Mouse (Mus musculus): ENCODE measurements around the gene Gm17324. TPM values are rescaled to one million over a fixed set of nuclear protein-coding genes. Genes with fewer than 3 reads are reported as not detected.

Gene Gm17324
- polyA plus RNA-seq, 1 experiment, result not detected

DNA sequence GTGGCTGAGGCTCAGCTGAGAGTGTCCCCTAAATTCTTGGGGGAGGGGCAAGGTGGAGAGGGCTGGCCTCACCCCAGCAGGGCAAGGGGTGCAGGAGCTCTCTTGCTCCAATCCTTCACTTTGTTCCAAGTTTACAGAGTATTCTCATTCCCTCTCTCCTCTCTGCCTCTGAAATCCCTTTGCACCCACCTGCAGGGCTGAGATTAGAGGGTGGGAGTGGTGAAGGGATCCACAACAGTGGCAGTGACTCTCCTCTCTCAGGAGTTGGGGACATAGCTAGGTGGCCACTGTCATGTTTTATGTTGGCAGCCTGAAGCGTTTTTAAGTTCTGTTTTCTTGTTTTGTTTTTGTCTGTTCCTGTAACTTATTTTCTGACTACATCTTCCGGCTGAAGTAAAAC is 19.0 kb downstream of the Gm17324 start:
- Histone ChIP-seq H3K4me1 (ENCODE audit: control insufficient read depth, insufficient read depth, low read length) (no peaks in the 10 kb centered on the region), H3K27ac (ENCODE audit: insufficient read depth, low read length) (no peak overlapping the region), H3K4me3 (ENCODE audit: low read depth, low read length) (no peak overlapping the region), H3K9ac (ENCODE audit: low read depth, poor library complexity, severe bottlenecking) (no peak overlapping the region), H3K9me3 (replicated peaks; ENCODE audit: control insufficient read depth, insufficient read depth, low read length, poor library complexity, severe bottlenecking) (no peaks in the 10 kb centered on the region), H3K27me3 (ENCODE audit: control insufficient read depth, insufficient read depth, low read length, poor library complexity, severe bottlenecking) (no peaks in the 10 kb centered on the region), H3K36me3 (ENCODE audit: control insufficient read depth, insufficient read depth, low read length, poor library complexity, severe bottlenecking) (no peaks in the 10 kb centered on the region)
- TF ChIP-seq POLR2A (IDR thresholded peaks at IDR 0.05; ENCODE audit: insufficient read depth, low read length) (no peak), EP300 (IDR thresholded peaks at IDR 0.05; ENCODE audit: insufficient read depth, low read depth, low read length) (no peak)

DNA sequence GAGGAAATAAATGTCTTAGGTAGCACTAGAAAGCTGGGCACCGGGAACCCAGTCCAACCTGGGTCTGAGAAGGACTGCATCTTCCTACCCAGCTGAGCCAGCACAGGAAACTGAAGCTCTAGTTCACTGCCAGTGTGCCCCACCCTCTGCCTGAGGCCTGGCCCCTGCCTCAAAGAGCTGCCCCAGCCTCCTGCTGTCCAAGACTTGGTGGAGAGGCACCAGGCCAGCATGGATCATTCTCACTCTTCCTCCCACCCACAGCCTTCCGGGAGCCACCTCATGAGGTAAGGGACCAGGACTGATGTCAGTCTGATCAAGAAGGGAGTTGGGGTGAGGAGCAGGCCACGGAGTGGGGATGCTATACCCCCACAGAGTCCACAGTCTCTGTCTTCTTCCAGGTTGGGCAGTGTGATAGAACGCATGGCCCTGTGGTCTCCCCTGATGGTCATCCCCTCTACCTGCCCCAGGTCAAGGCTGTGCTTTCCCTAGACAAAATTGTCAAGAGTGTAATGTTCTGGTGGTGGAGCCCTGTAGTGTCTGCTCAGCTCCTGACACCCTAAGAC is 19.6 kb downstream of the Gm17324 start:
- no peak overlapping the region for H3K9ac ChIP-seq (ENCODE audit: low read depth, poor library complexity, severe bottlenecking)
- no peak overlapping the region for H3K4me3 ChIP-seq (ENCODE audit: low read depth, low read length)
- H3K36me3 ChIP-seq (ENCODE audit: control insufficient read depth, insufficient read depth, low read length, poor library complexity, severe bottlenecking), result no peaks in the 10 kb centered on the region
- no peaks in the 10 kb centered on the region for H3K27me3 ChIP-seq (ENCODE audit: control insufficient read depth, insufficient read depth, low read length, poor library complexity, severe bottlenecking)
- H3K27ac ChIP-seq (ENCODE audit: insufficient read depth, low read length), result no peak overlapping the region
- H3K4me1 ChIP-seq (ENCODE audit: control insufficient read depth, insufficient read depth, low read length), result no peaks in the 10 kb centered on the region
- no peak for TF ChIP-seq EP300 (IDR thresholded peaks at IDR 0.05; ENCODE audit: insufficient read depth, low read depth, low read length)
- no peak for TF ChIP-seq POLR2A (IDR thresholded peaks at IDR 0.05; ENCODE audit: insufficient read depth, low read length)
- no peak for TF ChIP-seq CTCF (IDR thresholded peaks at IDR 0.05; ENCODE audit: low read depth, low read length)
- H3K9me3 ChIP-seq (replicated peaks; ENCODE audit: control insufficient read depth, insufficient read depth, low read length, poor library complexity, severe bottlenecking), result no peaks in the 10 kb centered on the region

DNA sequence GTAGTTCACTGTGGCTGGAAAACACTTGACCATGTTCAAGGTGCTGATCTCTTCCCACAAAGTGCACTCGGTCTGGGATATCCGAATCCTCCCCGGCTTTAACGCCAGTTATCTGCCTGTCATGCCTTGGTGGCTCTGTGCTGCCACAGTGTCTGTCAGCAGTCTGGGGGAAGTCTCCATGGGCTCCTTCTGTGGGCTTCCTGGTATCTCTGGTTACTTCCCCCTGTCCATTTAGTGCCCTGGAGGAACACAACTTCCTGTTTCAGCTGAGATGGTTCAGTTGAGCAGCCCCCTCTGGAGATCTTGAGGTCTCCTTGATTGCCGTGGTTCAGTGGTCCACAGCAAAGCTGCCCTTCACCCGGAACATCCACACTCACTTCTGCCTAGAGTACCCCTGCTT is 20.4 kb downstream of the Gm17324 start:
- H3K36me3 ChIP-seq (ENCODE audit: control insufficient read depth, insufficient read depth, low read length, poor library complexity, severe bottlenecking), result no peaks in the 10 kb centered on the region
- TF ChIP-seq EP300 (IDR thresholded peaks at IDR 0.05; ENCODE audit: insufficient read depth, low read depth, low read length), result no peak
- TF ChIP-seq POLR2A (IDR thresholded peaks at IDR 0.05; ENCODE audit: insufficient read depth, low read length), result no peak
- no peak for TF ChIP-seq CTCF (IDR thresholded peaks at IDR 0.05; ENCODE audit: low read depth, low read length)
- H3K9ac ChIP-seq (ENCODE audit: low read depth, poor library complexity, severe bottlenecking), result no peak overlapping the region
- no peaks in the 10 kb centered on the region for H3K9me3 ChIP-seq (replicated peaks; ENCODE audit: control insufficient read depth, insufficient read depth, low read length, poor library complexity, severe bottlenecking)
- no peaks in the 10 kb centered on the region for H3K27me3 ChIP-seq (ENCODE audit: control insufficient read depth, insufficient read depth, low read length, poor library complexity, severe bottlenecking)
- H3K27ac ChIP-seq (ENCODE audit: insufficient read depth, low read length), result no peak overlapping the region
- no peak overlapping the region for H3K4me3 ChIP-seq (ENCODE audit: low read depth, low read length)
- no peaks in the 10 kb centered on the region for H3K4me1 ChIP-seq (ENCODE audit: control insufficient read depth, insufficient read depth, low read length)

DNA sequence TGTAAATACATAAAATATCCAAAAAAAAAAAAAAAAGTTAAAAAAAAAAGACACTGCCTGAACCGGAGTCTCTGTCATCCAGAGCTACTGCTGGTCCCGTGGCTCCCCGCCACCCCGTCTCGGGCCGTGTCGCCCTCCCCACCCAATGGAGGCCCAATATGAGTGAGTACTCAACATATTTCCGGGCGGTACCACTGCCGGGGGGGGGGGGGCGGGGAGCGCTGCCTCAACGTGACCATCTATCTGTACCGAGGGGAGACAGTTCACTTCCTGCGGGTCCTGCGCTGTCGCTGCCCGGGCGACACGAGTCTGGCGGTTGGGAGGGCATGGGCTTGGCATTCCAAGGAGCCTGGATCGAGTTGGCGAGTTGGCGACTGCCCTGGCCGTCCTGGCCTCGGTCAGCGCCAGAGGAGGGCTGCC is 21.2 kb downstream of the Gm17324 start:
- H3K9me3 ChIP-seq (replicated peaks; ENCODE audit: control insufficient read depth, insufficient read depth, low read length, poor library complexity, severe bottlenecking), result no peaks in the 10 kb centered on the region
- no peaks in the 10 kb centered on the region for H3K4me1 ChIP-seq (ENCODE audit: control insufficient read depth, insufficient read depth, low read length)
- peak overlapping the region; percentile 50 for H3K4me3 ChIP-seq (ENCODE audit: low read depth, low read length)
- no peaks in the 10 kb centered on the region for H3K27me3 ChIP-seq (ENCODE audit: control insufficient read depth, insufficient read depth, low read length, poor library complexity, severe bottlenecking)
- no peak for TF ChIP-seq CTCF (IDR thresholded peaks at IDR 0.05; ENCODE audit: low read depth, low read length)
- no peak for TF ChIP-seq EP300 (IDR thresholded peaks at IDR 0.05; ENCODE audit: insufficient read depth, low read depth, low read length)
- no peak for TF ChIP-seq POLR2A (IDR thresholded peaks at IDR 0.05; ENCODE audit: insufficient read depth, low read length)
- peak overlapping the region; percentile 35 for H3K9ac ChIP-seq (ENCODE audit: low read depth, poor library complexity, severe bottlenecking)
- no peak overlapping the region for H3K27ac ChIP-seq (ENCODE audit: insufficient read depth, low read length)
- H3K36me3 ChIP-seq (ENCODE audit: control insufficient read depth, insufficient read depth, low read length, poor library complexity, severe bottlenecking), result no peaks in the 10 kb centered on the region

DNA sequence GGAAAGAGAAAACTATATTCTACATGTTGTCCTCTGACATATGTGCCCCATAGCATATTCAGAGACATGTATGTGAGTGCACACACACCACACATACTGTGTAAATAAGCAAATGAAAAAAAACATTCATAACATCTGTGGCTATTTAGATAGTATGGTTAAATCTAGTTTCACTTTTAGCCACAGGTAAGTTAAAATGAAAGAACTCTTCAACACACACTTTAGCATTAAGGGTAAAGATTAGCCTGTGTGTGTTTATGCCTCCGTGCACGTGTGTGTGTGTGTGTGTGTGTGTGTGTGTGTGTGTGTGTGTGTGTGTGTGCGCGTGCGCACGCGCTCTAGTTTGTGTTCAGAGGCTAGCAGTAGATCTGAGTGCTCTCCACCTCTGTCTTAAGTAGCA is 47.0 kb downstream of the Gm17324 start:
- no peaks in the 10 kb centered on the region; the same call in 1 of the 2 replicates for H3K27me3 ChIP-seq (ENCODE audit: control insufficient read depth, insufficient read depth, low read length, poor library complexity, severe bottlenecking)
- no peak overlapping the region for H3K4me3 ChIP-seq (ENCODE audit: low read depth, low read length)
- H3K4me1 ChIP-seq (ENCODE audit: control insufficient read depth, insufficient read depth, low read length), result no peaks in the 10 kb centered on the region
- TF ChIP-seq POLR2A (IDR thresholded peaks at IDR 0.05; ENCODE audit: insufficient read depth, low read length) (no peak), EP300 (IDR thresholded peaks at IDR 0.05; ENCODE audit: insufficient read depth, low read depth, low read length) (no peak), CTCF (IDR thresholded peaks at IDR 0.05; ENCODE audit: low read depth, low read length) (no peak)
- H3K36me3 ChIP-seq (ENCODE audit: control insufficient read depth, insufficient read depth, low read length, poor library complexity, severe bottlenecking), result peaks cover 6% of the 10 kb centered on the region
- H3K9me3 ChIP-seq (replicated peaks; ENCODE audit: control insufficient read depth, insufficient read depth, low read length, poor library complexity, severe bottlenecking), result no peaks in the 10 kb centered on the region
- no peak overlapping the region for H3K27ac ChIP-seq (ENCODE audit: insufficient read depth, low read length)
- H3K9ac ChIP-seq (ENCODE audit: low read depth, poor library complexity, severe bottlenecking), result no peak overlapping the region

DNA sequence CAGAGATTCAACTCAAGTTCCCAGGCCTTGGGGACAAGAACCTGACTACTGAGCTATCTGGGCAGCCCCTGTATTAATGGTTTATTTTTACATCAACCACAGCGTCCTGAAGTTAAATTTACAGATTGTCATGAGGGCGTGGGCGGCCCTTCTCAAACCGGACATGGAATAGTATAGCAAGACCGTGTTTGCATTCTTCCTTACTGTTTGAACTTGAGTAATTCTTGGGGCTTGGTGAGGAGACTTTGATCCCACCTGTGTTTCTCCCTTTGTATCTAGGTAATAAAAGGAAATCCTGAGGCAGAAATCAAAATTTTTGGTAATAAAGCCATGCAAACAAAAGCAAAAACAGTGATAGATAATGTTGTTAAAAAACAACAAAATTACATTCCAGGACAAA is 48.0 kb downstream of the Gm17324 start:
- no peak for TF ChIP-seq CTCF (IDR thresholded peaks at IDR 0.05; ENCODE audit: low read depth, low read length)
- no peak for TF ChIP-seq EP300 (IDR thresholded peaks at IDR 0.05; ENCODE audit: insufficient read depth, low read depth, low read length)
- H3K27ac ChIP-seq (ENCODE audit: insufficient read depth, low read length), result no peak overlapping the region
- H3K36me3 ChIP-seq (ENCODE audit: control insufficient read depth, insufficient read depth, low read length, poor library complexity, severe bottlenecking), result peaks cover 6% of the 10 kb centered on the region
- H3K4me1 ChIP-seq (ENCODE audit: control insufficient read depth, insufficient read depth, low read length), result no peaks in the 10 kb centered on the region
- no peaks in the 10 kb centered on the region; the same call in 1 of the 2 replicates for H3K27me3 ChIP-seq (ENCODE audit: control insufficient read depth, insufficient read depth, low read length, poor library complexity, severe bottlenecking)
- H3K4me3 ChIP-seq (ENCODE audit: low read depth, low read length), result no peak overlapping the region
- no peak overlapping the region for H3K9ac ChIP-seq (ENCODE audit: low read depth, poor library complexity, severe bottlenecking)
- no peaks in the 10 kb centered on the region for H3K9me3 ChIP-seq (replicated peaks; ENCODE audit: control insufficient read depth, insufficient read depth, low read length, poor library complexity, severe bottlenecking)

Other genes with a start within 250 kb of the Gm17324 start
- gene Gsta1, start 218.1 kb downstream of the Gm17324 start, polyA plus RNA-seq (2011; ENCODE audit: insufficient read depth, insufficient read length, low read depth, missing spikeins), result not detected in 2 replicates
- gene Gm3776, start 191.7 kb downstream of the Gm17324 start, polyA plus RNA-seq (2011; ENCODE audit: insufficient read depth, insufficient read length, low read depth, missing spikeins), result not detected in 2 replicates
- not detected in 2 replicates for gene Gm10639, start 158.9 kb downstream of the Gm17324 start, polyA plus RNA-seq (2011; ENCODE audit: insufficient read depth, insufficient read length, low read depth, missing spikeins)
- not detected in 2 replicates for gene Omt2a, start 134.0 kb downstream of the Gm17324 start, polyA plus RNA-seq (2011; ENCODE audit: insufficient read depth, insufficient read length, low read depth, missing spikeins)
- not detected in 2 replicates for gene Omt2b, start 121.2 kb downstream of the Gm17324 start, polyA plus RNA-seq (2011; ENCODE audit: insufficient read depth, insufficient read length, low read depth, missing spikeins)
- not detected in 2 replicates for gene Gsta2, start 93.0 kb downstream of the Gm17324 start, polyA plus RNA-seq (2011; ENCODE audit: insufficient read depth, insufficient read length, low read depth, missing spikeins)
- gene Dppa5a, start 80.6 kb downstream of the Gm17324 start, polyA plus RNA-seq (2011; ENCODE audit: insufficient read depth, insufficient read length, low read depth, missing spikeins), result 5,317 and 5,424 TPM in 2 replicates
- gene Ooep, start 70.1 kb downstream of the Gm17324 start, polyA plus RNA-seq (2011; ENCODE audit: insufficient read depth, insufficient read length, low read depth, missing spikeins), result 75.0 and 86.4 TPM in 2 replicates
- 2.8 and 4.9 TPM in 2 replicates for gene Ddx43, start 53.0 kb downstream of the Gm17324 start, polyA plus RNA-seq (2011; ENCODE audit: insufficient read depth, insufficient read length, low read depth, missing spikeins)
- 1.1 and 1.2 TPM in 2 replicates for gene Cgas, start 5.5 kb downstream of the Gm17324 start, polyA plus RNA-seq (2011; ENCODE audit: insufficient read depth, insufficient read length, low read depth, missing spikeins)
- 23.1 and 26.2 TPM in 2 replicates for gene Mto1, start 578 bp downstream of the Gm17324 start, polyA plus RNA-seq (2011; ENCODE audit: insufficient read depth, insufficient read length, low read depth, missing spikeins)
- 19,892 and 21,149 TPM in 2 replicates for gene Eef1a1, start 40.4 kb upstream of the Gm17324 start, polyA plus RNA-seq (2011; ENCODE audit: insufficient read depth, insufficient read length, low read depth, missing spikeins)
- gene Slc17a5, start 139.3 kb upstream of the Gm17324 start, polyA plus RNA-seq (2011; ENCODE audit: insufficient read depth, insufficient read length, low read depth, missing spikeins), result 12.7 and 14.9 TPM in 2 replicates
- gene Cd109, start 166.8 kb upstream of the Gm17324 start, polyA plus RNA-seq (2011; ENCODE audit: insufficient read depth, insufficient read length, low read depth, missing spikeins), result 5.7 and 5.8 TPM in 2 replicates